Mouse (Mus musculus): ENCODE measurements around the gene Agpat1.

GRCm38 (mm10) chr17:34631647-34632046, 27.6 kb downstream of the Agpat1 start:
- TF ChIP-seq CTCF (IDR thresholded peaks at IDR 0.05; ENCODE audit: extremely low read depth, insufficient read length, insufficient replicate concordance, low read depth, low read length) (no peak), POLR2A (IDR thresholded peaks at IDR 0.05; ENCODE audit: low read depth, low read length) (no peak)
